Mouse (Mus musculus) midbrain, embryonic 16.5 days (tissue): ENCODE measurements around the gene Gprin3. TPM values are rescaled to one million over a fixed set of nuclear protein-coding genes. Genes with fewer than 3 reads are reported as not detected.
A peak's percentile ranks its signal among the peaks of the same experiment; 100 is the strongest.

Experiments used
- ATAC-seq: fragments of 200-750 bp; cut with Nextera tagmentation; 2 replicates; pipeline ENCODE4 v1.8.0; 2017; ENCODE audit warnings: moderate TSS enrichment
- H3K27ac ChIP-seq: fragments of 300-500 bp; sonication (generic); 2 replicates; pipeline ENCODE4 v1.5.1; 2014; ENCODE audit warnings: mild to moderate bottlenecking, low read length, mixed read lengths
- H3K27me3 ChIP-seq: fragments of 300-500 bp; sonication (generic); 2 replicates; pipeline ENCODE4 v1.6.1; 2014; ENCODE audit warnings: low read depth, low read length, mixed read lengths; ENCODE audit not compliant: control insufficient read depth, insufficient read depth
- H3K36me3 ChIP-seq: fragments of 300-500 bp; sonication (generic); 2 replicates; pipeline ENCODE4 v1.6.1; 2014; ENCODE audit warnings: mild to moderate bottlenecking, low read length, moderate library complexity, mixed read lengths; ENCODE audit not compliant: control insufficient read depth, insufficient read depth
- H3K4me1 ChIP-seq: fragments of 300-500 bp; sonication (generic); 2 replicates; pipeline ENCODE4 v1.6.1; 2014; ENCODE audit warnings: mild to moderate bottlenecking, low read length, mixed read lengths; ENCODE audit not compliant: control insufficient read depth, insufficient read depth
- H3K4me2 ChIP-seq: fragments of 300-500 bp; sonication (generic); 2 replicates; pipeline ENCODE4 v1.6.1; 2014; ENCODE audit warnings: mild to moderate bottlenecking, low read length, mixed read lengths
- H3K4me3 ChIP-seq: fragments of 300-500 bp; sonication (generic); 2 replicates; pipeline ENCODE4 v1.5.1; 2014; ENCODE audit warnings: low read depth, mild to moderate bottlenecking, low read length, moderate library complexity, mixed read lengths
- H3K9ac ChIP-seq: fragments of 300-500 bp; sonication (generic); 2 replicates; pipeline ENCODE4 v1.6.1; 2014; ENCODE audit warnings: low read depth, low read length, mixed read lengths
- H3K9me3 ChIP-seq: fragments of 300-500 bp; sonication (generic); replicated peaks from 2 replicates; pipeline ENCODE4 v1.6.1; 2014; ENCODE audit warnings: mild to moderate bottlenecking, low read length, mixed read lengths; ENCODE audit not compliant: control insufficient read depth, poor library complexity, severe bottlenecking
- WGBS: fragments of 180-500 bp; shearing (Covaris S2); extraction: QIAGEN DNeasy Blood & Tissue Kit; methylation state at CpG from one replicate; pipeline ENCODE4 v1.1.7; 2014; 5-methylcytosine and 5-hydroxymethylcytosine counted together
- polyA plus RNA-seq: library from polyadenylated mRNA; unstranded; fragments of >200 nt; fragmentation: Nextera tagmentation; extraction: Ambion mirVana; gene quantifications from 2 replicates; pipeline ENCODE4 v1.2.1, GENCODE M21; 2015

The Gprin3 gene
- 11.2 and 12.9 TPM in 2 replicates for polyA plus RNA-seq

GRCm38 (mm10) chr6:59425824-59426533 is at the start of gene Gprin3:
TSS of gene Gprin3 (minus strand) at chr6:59426294.
- WGBS = 7% methylated on average over 31 of the region's 34 CpGs
- peak within 1 kb of the TSS; percentile 66 for H3K4me3 ChIP-seq

GRCm38 (mm10) chr6:59458861-59459260 is 32.8 kb upstream of the Gprin3 start:
- no peaks in the 10 kb centered on the region for H3K4me1 ChIP-seq

More at GRCm38 (mm10) chr6:59425824-59426533, at the start of gene Gprin3:
- Histone ChIP-seq H3K4me1 (0 out of 2 replicates have a peak, but pooled peaks cover 2% of the 10 kb centered on the region), H3K9ac (peak within 1 kb of the TSS; percentile 83), H3K9me3 (no peaks in the 10 kb centered on the region), H3K27me3 (no peaks in the 10 kb centered on the region), H3K4me2 (peak within 1 kb of the TSS; percentile 80), H3K27ac (peak within 1 kb of the TSS; percentile 86), H3K36me3 (no peaks in the 10 kb centered on the region)
- ATAC-seq = peak; percentile 96

GRCm38 (mm10) chr6:59456116-59456515 is 30.0 kb upstream of the Gprin3 start:
- 79% methylated on average over 1 of the region's 1 CpGs for WGBS
- no peak for ATAC-seq
- H3K36me3 ChIP-seq = no peaks in the 10 kb centered on the region
- no peaks in the 10 kb centered on the region for H3K9me3 ChIP-seq
- no peak overlapping the region for H3K9ac ChIP-seq
- no peak overlapping the region for H3K4me2 ChIP-seq
- H3K27ac ChIP-seq = no peak overlapping the region
- no peaks in the 10 kb centered on the region for H3K27me3 ChIP-seq
- no peak overlapping the region for H3K4me3 ChIP-seq
- no peaks in the 10 kb centered on the region for H3K4me1 ChIP-seq

More at GRCm38 (mm10) chr6:59458861-59459260, 32.8 kb upstream of the Gprin3 start:
- no peak overlapping the region for H3K4me2 ChIP-seq
- no peaks in the 10 kb centered on the region for H3K36me3 ChIP-seq
- H3K27me3 ChIP-seq = no peaks in the 10 kb centered on the region
- no peak overlapping the region for H3K4me3 ChIP-seq
- no peak overlapping the region for H3K27ac ChIP-seq
- H3K9me3 ChIP-seq = no peaks in the 10 kb centered on the region
- H3K9ac ChIP-seq = no peak overlapping the region
- no peak for ATAC-seq

GRCm38 (mm10) chr6:59451348-59451747 is 25.3 kb upstream of the Gprin3 start:
- WGBS = 87% methylated on average over 3 of the region's 3 CpGs
- ATAC-seq = no peak

GRCm38 (mm10) chr6:59445101-59445503 is 19.0 kb upstream of the Gprin3 start:
- no peaks in the 10 kb centered on the region for H3K4me1 ChIP-seq
- ATAC-seq = no peak
- H3K9ac ChIP-seq = no peak overlapping the region
- no peaks in the 10 kb centered on the region for H3K27me3 ChIP-seq
- no peak overlapping the region for H3K27ac ChIP-seq
- no peaks in the 10 kb centered on the region for H3K36me3 ChIP-seq
- H3K9me3 ChIP-seq = no peaks in the 10 kb centered on the region
- 81% methylated on average over 3 of the region's 3 CpGs for WGBS
- H3K4me3 ChIP-seq = no peak overlapping the region
- no peak overlapping the region for H3K4me2 ChIP-seq

More at GRCm38 (mm10) chr6:59451348-59451747, 25.3 kb upstream of the Gprin3 start:
- Histone ChIP-seq H3K4me3 (no peak overlapping the region), H3K27me3 (no peaks in the 10 kb centered on the region), H3K9me3 (no peaks in the 10 kb centered on the region), H3K4me2 (no peak overlapping the region), H3K27ac (no peak overlapping the region), H3K4me1 (no peaks in the 10 kb centered on the region), H3K36me3 (no peaks in the 10 kb centered on the region), H3K9ac (no peak overlapping the region)

GRCm38 (mm10) chr6:59435906-59436305 is 9.8 kb upstream of the Gprin3 start:
- no peak overlapping the region for H3K4me3 ChIP-seq
- H3K36me3 ChIP-seq = no peaks in the 10 kb centered on the region
- H3K4me2 ChIP-seq = no peak overlapping the region
- H3K9ac ChIP-seq = no peak overlapping the region
- no peak for ATAC-seq
- no peak overlapping the region for H3K27ac ChIP-seq
- no peaks in the 10 kb centered on the region for H3K4me1 ChIP-seq
- H3K27me3 ChIP-seq = no peaks in the 10 kb centered on the region
- 71% methylated on average over 3 of the region's 3 CpGs for WGBS
- H3K9me3 ChIP-seq = no peaks in the 10 kb centered on the region

GRCm38 (mm10) chr6:59433116-59433515 is 7.0 kb upstream of the Gprin3 start:
- 76% methylated on average over 1 of the region's 1 CpGs for WGBS
- Histone ChIP-seq H3K4me2 (no peak overlapping the region), H3K4me1 (no peaks in the 10 kb centered on the region), H3K27ac (no peak overlapping the region), H3K4me3 (no peak overlapping the region), H3K9ac (no peak overlapping the region), H3K9me3 (no peaks in the 10 kb centered on the region), H3K36me3 (no peaks in the 10 kb centered on the region), H3K27me3 (no peaks in the 10 kb centered on the region)
- ATAC-seq = no peak

- no peaks in the 10 kb centered on the region for H3K36me3 ChIP-seq
- peak overlapping the region; percentile 66 for H3K4me3 ChIP-seq
- no peak for ATAC-seq
- H3K4me2 ChIP-seq = peak overlapping the region; percentile 80
- 34% methylated on average over 3 of the region's 3 CpGs for WGBS
- peak overlapping the region; percentile 86 for H3K27ac ChIP-seq
- 0 out of 2 replicates have a peak, but pooled peaks cover 2% of the 10 kb centered on the region for H3K4me1 ChIP-seq
- H3K9me3 ChIP-seq = no peaks in the 10 kb centered on the region
- peak overlapping the region; percentile 83 for H3K9ac ChIP-seq
- no peaks in the 10 kb centered on the region for H3K27me3 ChIP-seq
Measured at GRCm38 (mm10) chr6:59426534-59426885, 416 bp upstream of the Gprin3 start.

- Histone ChIP-seq H3K4me3 (peak overlapping the region; percentile 66), H3K36me3 (no peaks in the 10 kb centered on the region), H3K9ac (no peak overlapping the region), H3K27me3 (no peaks in the 10 kb centered on the region), H3K4me2 (peak overlapping the region; percentile 80), H3K4me1 (0 out of 2 replicates have a peak, but pooled peaks cover 2% of the 10 kb centered on the region), H3K27ac (peak overlapping the region; percentile 86; the same call in 1 of the 2 replicates), H3K9me3 (no peaks in the 10 kb centered on the region)
- 77% methylated on average over 10 of the region's 10 CpGs for WGBS
- peak; percentile 6; the same call in 1 of the 2 replicates for ATAC-seq
Measured at GRCm38 (mm10) chr6:59424871-59425740, 988 bp downstream of the Gprin3 start.
